Mouse (Mus musculus): ENCODE measurements around the gene Mdga2.

Gene Mdga2

DNA sequence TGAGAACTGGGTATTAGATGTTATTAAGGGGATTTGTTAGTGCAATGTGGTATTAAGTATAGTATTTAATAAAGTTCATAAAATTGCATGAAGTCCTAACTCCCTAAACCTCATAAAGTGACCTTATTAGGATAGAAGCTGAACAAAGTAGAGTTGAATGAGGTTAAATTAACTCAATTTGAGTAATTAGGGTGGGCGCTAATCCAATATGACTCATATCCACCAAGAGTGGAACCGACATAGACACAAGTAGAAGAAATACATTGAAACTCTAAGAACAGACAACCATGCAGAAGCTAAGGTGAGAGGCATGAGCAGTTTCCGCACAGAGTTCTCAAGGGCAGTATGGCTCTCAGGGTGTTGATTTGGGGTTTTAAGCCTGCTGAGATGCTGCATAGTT lies 165.7 kb downstream of the Mdga2 start:
- no peak for DNase-seq (ENCODE audit: low spot score in 2 of 2)

DNA sequence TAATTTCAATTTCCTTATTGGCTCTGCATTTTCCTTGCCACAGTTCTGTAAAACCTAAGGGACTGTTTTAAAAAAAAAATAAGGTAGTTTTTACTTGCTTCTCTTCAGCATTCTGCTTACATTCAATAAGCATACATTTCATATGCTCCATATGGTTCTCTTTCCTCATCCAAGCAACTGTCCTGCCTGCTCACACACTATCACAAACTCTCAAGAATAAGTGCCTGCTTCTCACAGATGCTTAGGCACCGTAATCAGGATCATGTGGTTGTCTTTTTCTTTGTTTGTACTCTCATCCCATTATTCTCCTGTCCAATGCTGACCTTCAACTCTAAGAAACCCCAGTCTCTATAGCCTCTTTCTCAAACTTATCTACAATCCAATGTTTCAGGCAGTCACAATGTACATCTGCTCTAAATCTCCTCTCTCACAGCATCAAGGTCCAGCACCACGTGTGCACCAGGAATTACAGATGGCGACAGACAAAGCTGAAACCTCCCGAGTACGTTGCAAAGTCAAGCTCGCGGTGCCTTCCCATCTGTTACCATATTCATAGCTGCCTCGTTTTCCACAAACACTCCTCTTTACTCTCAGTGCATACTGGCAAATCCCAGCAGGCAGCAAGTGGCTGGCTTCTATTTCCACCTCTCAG lies 177.1 kb downstream of the Mdga2 start:
- no peak for DNase-seq (ENCODE audit: low spot score in 2 of 2)

DNA sequence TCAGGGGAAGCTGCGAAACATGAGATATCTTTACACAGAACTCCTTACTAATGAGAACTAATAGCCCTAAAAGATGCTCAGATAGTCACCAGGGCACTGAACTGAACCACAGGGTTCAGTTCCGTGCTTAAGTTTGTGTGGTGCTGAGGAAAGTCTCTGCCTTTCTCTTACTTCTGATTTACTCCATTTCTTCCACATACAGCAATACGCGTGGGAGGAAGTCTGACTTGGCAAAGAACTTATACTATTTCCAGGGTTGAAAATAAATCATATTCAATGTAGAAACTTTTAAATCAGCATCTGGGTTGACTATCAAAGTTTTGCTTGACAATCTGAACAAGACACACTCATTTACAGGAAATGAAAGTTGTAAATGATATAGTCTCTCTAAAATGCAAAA lies 180.5 kb downstream of the Mdga2 start:
- DNase-seq (ENCODE audit: low spot score in 2 of 2), result no peak

DNA sequence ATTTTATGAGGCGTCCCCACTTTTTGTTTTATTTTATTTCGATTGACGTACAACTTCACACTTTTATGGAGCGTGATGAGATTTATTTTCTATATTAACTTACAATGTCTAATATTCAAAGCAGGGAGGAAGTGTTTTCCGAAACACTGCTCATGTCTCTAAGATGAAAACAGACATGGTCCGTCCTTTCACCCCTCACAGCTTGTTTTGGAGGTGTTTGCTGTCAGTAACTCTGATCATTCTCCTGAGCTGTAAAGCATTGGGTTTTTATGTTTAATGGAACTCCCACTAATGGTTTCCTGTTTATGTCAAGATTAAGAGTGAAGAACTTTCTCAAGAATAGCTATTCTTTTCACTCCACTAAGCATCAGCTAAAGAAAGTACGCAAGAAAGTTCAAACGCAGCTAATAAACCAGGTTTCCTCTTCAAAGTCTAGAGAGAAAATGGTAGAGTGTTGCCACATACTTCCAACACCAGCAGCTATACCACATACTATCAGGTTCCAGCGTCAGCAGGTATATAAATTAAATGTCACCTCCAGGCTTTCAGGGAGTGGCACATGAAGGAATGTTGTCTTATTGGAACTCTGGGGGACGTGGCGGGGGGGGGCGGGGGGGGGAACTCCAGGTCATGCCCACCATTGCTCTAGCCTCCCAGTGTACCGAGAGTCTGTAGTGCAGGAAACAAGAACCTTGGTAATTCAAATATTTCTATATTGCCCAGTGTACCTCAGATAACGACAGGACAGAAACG lies 186.7 kb downstream of the Mdga2 start:
- DNase-seq (ENCODE audit: low spot score in 2 of 2), result no peak

DNA sequence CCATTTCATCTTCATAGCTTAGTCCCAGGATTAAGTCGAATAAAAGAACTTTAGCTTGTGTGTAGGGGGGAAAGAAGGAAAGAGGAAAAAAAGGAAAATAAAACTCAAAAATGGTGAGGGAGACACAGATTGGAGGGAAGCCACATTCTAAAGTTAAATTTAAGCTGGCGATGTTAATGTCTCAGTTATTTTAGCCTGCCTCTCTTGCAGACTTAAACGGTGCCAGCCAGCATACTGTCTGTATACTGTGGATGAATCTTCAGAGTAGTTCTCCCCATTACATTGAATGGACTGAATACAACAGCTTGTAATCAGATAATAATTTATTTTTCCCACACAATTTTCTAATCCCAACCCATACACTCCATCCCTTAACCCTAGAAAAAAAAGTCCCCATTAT lies 205.2 kb downstream of the Mdga2 start:
- no peak for DNase-seq (ENCODE audit: low spot score in 2 of 2)

DNA sequence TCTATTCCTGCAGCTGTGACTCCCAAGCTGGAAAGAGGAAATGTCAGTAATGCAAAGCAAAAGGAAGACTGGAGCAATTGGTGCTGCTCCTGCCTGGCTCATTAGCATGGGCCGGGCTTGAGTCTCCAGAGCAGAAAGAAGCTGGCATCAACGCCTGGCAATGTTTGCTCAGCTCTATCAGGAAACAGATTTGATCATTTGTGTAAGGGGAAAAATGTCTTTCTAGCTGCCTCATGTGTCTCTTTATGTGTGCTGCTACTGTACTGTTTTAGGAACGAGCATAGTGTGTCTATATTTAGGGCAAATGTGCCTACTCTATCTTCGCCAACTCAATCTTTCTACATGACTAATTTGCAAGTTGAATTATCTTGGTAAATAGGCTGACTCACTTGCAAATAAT lies 211.0 kb downstream of the Mdga2 start:
- DNase-seq (ENCODE audit: low spot score in 2 of 2), result no peak

DNA sequence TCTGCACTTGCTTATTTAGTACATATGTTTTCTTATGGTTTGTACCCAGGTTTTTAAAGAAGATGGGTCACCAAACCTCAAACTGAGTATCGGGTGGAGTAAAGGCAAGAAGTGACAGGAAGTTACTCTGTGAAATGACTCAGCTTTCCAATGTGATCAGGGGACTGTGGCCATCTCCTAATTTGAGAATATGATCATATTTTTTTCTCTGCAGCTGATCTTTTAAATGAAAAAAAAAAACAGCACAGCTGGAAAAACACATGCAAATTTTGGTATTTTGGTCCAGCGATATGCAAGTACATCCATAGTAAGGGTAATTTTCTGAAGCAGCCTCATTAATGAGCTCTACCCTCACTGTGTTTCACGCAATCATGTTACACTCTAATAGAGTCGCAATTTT lies 212.0 kb downstream of the Mdga2 start:
- DNase-seq (ENCODE audit: low spot score in 2 of 2), result no peak

DNA sequence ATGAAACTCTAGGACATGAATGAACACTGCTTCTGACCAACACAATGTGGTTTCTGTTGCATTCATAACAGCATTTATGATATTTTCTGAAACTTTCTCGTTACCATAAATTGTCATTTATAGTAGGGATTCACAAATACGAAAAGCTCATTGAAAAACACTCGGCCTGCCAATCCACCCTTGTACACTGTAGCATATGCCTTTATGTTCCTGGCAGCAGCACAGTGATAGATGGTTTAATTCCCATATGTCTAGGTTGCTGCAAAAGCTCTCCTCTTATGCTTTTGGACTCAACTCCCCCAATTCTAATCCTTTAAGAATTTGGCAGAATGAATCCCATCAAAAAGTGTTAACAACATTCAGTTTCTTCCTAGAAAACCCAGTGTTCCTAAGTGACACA lies 213.2 kb downstream of the Mdga2 start:
- DNase-seq (ENCODE audit: low spot score in 2 of 2), result no peak

DNA sequence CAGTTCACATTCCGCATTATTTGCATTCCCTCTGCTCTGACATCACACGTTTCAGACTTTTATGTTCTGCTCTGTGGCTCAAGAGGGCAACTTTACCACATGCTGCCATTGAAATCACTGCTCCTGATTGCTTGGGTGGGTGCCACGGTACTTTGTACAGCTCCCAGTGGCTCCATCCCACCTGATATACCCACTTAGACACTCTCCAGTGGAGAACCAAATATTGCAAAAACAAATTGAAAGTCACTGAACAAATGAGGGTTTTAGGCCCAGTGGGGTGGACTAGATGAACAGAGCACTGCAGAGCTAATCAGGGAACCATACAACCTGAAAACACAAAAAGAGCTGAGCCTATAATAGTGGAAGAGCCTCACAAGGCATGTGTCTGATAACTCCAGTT lies 268.2 kb downstream of the Mdga2 start:
- no peak for DNase-seq (ENCODE audit: low spot score in 2 of 2)

DNA sequence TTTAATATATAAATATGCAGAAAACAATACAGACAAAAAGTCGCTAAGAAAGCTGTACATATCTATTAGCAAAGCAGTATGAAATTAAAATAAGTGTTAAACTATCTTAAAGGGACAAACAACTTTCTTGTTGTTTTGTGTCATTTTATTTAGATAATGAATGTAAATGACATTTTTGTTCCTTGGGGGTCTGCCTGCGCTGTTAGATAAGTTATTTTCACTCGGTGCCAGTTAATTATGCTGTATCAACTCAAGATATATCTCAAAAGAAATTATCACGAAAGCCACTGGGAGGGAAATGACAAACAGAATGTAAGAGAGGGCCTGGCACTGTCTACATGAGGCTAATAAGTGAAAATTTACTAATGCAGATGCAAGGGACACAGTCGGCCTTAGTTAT lies 306.6 kb downstream of the Mdga2 start:
- DNase-seq (ENCODE audit: low spot score in 2 of 2), result no peak

DNA sequence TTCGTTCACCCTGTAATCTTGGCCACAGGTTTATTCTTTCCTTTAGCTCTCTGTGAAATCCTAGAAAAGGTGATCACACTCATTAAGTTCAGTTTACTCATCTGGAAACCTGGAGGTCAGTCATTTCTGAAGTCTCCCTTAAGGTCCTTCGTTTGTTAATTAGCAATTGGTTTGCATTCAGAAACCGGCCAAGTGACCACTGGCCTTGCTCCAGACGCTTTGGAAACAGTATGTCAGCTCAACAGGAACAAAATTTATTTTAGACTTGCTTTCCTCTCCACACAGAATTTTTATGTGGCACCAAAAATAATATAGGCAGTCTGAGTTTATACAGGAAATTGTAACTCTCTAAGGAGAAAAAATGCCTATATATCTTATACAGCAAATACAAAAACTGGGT lies 323.0 kb downstream of the Mdga2 start:
- DNase-seq (ENCODE audit: low spot score in 2 of 2), result no peak

DNA sequence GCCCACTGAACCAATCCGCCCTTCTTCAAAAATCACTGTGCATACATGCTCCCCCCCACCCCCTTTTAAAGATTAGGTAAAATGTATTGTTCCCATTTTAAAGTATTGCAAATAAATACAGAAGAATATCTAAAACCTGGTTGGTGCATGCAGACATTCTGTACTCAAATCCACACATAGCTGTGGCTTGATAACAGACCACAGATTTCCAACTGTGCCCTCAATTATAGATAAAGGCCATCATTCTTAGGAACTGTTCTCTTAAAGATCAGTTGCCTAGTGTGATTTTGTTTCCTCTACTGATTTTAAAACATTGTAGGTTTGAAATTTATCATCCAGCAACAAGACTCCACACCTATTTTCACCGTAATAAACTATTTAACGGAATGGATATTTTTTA lies 325.6 kb downstream of the Mdga2 start:
- DNase-seq (ENCODE audit: low spot score in 2 of 2), result no peak

DNA sequence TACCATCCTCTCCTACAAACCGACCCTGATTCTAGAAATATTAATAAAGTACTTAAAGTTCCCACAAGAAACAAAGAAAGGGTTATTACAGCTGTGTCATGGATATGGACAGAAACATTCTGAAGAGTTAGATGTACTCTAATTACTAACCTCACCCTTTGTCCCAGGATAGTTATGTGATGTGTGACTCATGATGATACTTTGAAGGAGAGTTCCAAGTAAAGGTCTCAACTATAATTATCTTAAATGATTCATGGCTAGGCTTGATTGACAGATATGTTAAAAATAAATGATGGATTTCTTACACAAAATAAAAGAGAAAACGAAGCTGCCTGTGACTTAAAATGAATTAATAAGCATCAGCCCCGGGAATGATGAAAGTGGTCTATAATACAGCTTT lies 332.1 kb downstream of the Mdga2 start:
- DNase-seq (ENCODE audit: low spot score in 2 of 2), result no peak

DNA sequence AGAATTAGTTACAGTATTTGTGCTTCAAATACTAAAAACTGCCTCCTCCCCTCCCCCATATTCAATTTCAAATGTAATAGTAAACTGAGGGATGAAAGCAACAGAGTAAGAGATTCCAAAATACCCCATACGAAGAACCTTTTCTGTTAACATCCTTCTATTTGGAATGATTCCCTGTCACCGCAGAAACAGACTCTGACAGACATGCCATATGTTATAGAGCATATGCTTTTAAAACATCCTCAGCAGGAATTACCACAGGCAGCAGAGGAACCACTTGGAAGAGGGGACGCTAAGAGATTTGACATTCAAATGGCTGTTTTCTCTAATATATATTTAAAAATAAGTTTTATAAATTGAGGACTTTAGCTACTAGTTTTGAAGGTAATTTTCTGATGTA lies 333.1 kb downstream of the Mdga2 start:
- no peak for DNase-seq (ENCODE audit: low spot score in 2 of 2)

DNA sequence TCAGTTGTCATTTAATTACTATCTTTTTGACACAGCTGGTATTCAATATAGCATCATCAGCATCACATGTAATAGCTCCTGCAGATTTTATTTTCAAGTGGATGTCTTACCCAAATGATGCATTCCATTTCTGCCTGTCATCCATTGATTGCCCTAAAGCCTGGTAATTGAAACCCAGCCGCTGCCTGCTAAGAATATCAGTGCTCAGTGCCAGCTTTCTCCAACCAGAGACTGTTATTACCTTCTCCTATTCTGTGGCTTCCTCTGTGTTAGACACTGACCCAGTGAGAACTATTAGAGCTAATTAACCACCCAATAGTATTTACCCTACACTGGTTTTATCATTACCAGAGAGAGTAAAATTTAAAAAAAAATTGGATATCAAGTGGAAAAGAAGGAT lies 333.7 kb downstream of the Mdga2 start:
- no peak for DNase-seq (ENCODE audit: low spot score in 2 of 2)

DNA sequence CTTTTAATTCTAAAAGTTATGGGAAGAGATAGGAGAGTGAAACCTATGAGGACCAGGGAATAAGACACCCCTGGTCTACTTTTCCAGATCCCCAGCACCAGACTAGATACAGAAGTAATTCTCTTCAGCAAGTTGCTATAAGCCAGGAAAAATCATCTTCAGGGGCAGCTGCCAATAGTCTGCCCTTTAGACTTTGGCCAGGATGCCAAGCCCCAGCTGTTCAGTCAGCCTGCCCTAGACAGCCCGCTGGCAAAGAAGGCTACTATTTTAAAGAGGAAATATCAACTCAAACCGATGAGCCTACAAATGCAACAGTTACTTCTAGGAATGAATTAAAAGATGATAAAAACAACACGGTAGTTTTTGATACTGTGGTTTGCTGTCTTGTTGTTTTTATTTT lies 356.1 kb downstream of the Mdga2 start:
- DNase-seq (ENCODE audit: low spot score in 2 of 2), result peak; percentile 20 to 51

DNA sequence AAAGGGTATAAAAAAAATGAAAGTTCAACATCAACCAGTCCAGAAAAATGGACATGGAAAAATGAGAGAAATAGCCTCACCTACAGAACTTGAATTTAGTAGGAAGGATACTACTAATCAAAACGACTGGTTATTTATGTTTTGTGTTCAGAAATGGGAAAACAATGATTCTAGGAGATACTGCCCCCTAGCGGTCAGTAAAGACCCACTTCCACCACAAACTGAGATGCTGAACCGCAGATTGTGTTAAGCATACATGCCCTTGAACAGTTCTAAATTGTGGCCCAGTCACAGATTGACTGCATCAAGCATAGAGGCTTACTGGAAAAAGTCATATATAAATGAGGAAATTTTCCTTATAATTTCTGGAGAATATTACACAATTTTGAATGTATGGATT lies 369.2 kb downstream of the Mdga2 start:
- DNase-seq (ENCODE audit: low spot score in 2 of 2), result no peak

DNA sequence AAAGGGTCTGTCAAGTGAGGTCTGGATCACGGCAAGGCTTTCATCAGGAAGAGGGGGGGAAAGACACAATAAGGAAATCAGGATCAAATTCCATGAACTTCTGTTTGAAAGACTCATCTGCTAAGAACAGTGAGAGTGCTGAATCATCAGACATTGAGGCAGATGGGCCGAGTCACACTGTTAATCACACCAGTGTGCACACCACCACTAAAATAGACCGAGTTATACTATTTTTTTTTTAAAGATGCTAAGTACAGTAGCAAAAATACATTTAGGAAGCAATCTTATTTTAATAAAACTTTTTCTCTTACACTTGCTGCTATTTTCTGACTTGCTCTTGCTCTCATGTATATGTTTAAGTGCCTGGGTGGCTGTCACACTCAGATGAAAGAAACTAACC lies 382.0 kb downstream of the Mdga2 start:
- DNase-seq (ENCODE audit: low spot score in 2 of 2), result no peak

DNA sequence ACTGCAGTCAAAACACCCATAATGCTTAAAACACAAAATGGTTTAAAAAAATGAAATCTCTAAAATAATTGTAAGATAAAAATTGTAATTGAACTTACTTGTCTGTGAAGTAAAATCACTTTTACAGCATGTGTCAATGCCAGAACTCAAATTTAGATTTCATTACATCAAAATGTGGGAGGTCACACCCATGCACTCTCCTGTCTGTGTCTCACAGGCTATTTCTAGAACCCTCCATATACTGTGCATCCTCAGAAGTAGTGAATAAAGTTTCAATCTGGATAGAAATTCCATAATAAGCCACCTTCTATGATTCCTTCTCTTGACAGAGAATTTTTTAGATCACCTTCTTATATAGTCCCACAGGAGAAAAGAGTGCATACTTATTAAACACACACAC lies 466.7 kb downstream of the Mdga2 start:
- no peak for DNase-seq (ENCODE audit: low spot score in 2 of 2)

DNA sequence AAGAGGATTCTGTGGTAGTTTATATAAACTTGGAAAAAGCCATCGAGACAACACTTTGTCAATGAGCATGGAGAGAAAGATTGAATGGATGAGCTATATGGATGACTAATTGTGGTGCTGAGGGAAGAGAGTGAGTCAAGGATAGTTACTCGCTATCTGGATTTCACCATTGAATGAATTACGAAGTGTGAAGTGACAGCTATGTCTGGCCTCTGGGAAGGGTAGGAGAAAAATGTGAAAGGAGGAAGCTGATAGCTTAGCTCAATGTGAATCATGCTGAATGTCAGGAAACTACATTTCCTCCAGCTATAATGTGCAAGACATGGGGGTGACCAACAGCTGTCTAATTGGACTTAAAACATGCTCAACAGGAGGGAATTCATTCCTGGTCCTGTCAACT lies 487.8 kb downstream of the Mdga2 start:
- no peak for DNase-seq (ENCODE audit: low spot score in 2 of 2)

DNA sequence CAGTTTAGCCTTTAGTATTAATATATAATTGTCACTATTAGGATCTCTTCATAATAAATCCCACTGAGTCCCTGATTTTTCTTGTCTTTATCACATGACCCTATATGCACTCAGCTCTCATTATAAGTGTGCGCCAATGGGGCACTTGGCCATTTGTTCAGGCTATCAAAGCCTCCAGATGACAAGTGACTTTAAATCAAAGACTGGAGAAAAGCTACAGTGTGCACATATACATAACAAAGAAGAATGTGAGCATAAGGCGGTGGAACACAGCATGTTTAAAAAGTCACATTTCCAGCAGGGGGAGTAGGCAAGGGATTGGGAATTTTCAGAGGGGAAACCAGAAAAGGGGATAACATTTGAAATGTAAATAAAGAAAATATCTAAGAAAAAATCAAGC lies 497.9 kb downstream of the Mdga2 start:
- DNase-seq (ENCODE audit: low spot score in 2 of 2), result no peak

DNA sequence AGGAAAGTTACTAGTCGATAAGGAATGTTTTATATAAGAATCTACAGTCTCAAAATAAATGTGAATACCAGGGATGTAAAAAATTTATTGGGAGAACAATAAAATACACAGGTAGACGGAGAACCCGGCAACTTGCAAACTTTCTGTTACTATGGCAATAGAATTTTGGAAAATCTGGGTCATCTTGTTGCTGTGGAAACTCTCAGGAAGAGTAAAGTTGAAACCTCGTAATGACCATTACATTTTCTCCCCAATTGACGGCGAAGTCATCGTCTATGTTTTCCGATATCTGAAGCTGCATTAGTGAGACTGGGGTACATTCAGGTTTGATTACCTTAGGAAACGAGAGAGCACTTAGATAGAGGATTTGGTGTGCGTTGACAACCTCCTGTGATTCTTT lies 514.0 kb downstream of the Mdga2 start:
- no peak for DNase-seq (ENCODE audit: low spot score in 2 of 2)

DNA sequence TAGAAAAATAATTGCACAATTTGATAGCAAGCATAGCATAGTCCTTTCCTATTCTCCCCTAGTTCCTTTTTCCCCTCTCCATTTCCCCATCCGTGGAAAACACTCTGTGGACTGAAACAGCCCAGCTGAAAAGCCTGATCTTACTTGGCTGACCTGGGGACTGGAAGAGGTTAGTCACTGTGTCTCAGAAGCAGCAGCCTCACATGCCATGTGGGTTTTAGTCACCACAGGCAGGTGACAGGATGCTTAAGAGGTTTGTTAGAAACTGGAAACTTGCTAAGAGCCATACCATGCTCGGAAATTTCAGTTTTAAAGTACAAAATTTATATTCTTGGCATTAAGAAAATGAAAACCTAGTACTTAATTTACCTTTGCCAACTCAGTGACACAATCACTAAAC lies 514.9 kb downstream of the Mdga2 start:
- no peak for DNase-seq (ENCODE audit: low spot score in 2 of 2)

DNA sequence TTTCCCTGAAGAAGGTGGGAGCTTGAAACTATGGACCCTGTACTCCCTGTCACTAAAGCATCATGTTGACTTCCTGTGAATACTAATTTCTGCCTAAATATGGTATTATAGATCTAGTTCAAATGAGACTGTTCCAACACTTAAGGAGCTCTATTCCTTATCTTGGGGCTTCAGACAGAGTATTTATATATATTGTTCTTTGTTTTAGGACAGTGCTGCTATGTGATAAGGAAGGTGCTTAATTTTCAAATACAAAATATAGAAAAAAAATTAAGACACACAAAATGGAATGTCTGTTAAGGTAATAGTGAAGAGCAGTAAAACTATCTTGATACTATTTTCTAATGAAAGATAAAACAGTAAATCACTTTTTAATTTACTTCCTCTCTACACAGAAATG lies 517.3 kb downstream of the Mdga2 start:
- DNase-seq (ENCODE audit: low spot score in 2 of 2), result no peak
